Mouse (Mus musculus): ENCODE data around the gene Psmd9. TPM values are rescaled to one million over a fixed set of nuclear protein-coding genes. Genes with fewer than 3 reads are reported as not detected.

Gene Psmd9
- 57.2 TPM for polyA plus RNA-seq (2017; shearing (Covaris generic))

DNA sequence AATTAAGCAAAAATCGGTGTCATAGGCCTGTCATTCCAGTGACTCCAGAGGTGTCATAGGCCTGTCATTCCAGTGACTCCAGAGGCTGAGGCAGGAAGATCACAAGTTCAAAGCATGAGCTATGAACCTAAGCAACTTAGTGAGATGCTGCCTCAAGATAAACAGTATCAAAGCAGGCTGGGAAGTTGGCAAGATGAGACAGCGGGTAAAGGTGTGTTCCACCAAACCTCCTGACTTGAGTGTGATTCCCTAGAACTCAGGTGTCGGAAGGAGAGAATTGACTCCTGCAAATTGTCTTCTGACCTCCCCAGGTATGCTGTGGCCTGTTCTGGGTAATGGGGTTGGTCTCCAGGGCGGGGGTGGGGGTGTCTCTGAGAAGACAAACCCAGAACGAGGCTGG is at the start of gene Psmd9:
Psmd9 (plus strand) TSS at position 130 of the 400 bp plus-strand sequence.

DNA sequence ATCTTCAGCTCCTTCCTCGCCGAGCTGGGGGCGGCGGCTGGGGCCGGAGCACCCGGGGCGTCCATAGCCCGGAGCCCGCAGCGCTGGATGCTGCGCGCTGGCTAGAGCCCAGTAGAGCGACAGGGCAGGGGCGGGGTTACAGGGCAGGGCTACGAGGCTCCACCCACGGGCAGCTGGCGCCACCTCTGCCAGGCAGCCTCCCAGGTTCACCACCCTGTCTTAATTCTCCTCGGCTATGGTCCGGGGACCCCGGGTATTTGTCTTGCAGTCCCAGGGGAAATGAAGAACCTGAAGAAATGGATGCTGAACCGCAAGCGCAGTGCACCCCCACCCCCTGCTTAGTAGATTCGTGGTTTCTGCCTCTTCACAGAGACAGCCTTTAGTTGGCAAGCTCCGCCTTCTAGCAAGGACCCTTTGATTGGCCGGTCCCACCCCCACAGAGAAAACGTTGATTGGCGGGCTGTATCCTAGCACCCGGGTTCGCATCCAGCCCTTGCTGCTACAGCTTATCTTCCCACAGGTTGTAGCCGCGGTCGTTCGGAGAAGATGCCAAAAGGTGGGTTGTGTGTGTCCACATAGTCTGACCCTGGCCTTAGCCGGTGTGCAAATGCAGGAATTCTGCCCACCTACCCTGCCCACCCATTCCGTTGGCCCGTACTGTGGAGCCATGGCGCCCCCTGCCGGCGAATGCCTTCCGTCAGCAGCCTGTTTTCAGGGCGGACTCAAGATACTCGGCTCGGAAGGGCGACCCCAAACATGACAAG is 36.7 kb upstream of the Psmd9 start, which contains the start of gene Rhof:
Rhof (minus strand) TSS at position 385 of the 764 bp plus-strand sequence.

DNA sequence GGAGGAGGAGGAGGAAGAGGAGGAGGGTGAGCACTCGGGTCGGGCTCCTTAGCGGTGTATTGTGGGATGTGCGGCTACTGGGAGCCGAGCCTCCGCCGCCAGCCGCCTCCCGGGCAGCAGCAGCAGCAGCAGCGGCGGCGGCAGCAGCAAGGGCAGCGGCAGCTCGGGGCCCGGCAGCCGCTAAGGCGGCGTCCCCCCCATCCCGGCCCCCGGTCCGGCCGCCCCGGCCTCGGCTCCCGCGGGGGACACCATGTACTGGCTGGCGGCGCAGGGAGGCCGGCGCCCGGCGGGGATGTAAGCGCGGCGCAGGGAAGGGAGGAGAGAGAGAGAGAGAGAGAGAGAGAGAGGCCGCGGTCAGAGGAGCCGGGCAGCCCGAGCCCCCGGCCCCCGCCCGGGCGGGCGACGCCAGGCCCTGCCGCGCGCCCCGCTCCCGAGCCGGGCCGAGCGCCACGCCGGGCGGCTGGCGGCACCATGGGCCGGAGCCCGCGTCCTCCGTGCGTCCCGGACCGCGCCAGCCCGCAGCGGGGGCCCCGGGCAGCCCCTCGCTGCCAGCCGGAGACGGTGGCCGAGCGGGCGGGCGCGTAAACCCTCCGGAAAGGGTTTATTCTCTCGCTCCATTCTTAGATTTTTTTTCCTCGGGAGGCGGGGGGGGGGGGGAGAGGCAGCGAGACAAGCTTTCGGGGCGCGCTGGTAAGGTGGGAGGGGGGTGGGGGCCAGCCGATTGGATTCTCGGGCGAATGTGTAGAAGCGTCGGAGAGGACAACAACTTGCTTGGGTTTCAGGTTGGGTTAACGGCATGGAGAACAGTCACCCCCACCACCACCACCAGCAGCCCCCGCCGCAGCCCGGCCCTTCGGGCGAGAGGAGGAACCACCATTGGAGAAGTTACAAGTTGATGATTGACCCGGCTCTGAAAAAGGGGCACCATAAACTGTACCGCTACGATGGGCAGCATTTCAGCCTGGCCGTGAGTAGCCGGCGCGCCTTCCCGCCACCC is 26.8 kb upstream of the Psmd9 start, which contains the start of gene Setd1b:
Setd1b (plus strand) TSS at position 33 of the 997 bp plus-strand sequence.

DNA sequence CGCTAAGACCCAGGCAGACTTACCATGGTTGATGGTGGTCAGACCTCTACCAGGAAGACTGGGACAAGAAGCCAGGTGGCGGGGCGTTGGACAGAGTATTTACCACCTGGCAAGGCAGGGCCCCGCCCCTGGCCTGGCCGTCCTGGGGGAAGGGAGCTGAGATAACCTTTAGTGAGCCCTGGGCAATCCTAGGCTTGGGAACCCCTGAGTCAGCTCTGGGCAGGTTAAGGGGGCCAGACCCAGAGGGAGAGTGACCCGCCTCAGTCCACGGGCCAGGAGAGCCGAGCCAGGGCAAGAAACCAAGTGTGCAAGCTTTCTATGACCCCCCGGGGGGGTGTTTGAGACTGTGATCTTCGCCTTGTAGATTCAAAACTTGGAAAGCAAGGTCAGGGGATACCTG is 13.4 kb downstream of the Psmd9 start, which contains the start of gene Hpd:
Hpd (minus strand) TSS at position 77 of the 400 bp plus-strand sequence.

DNA sequence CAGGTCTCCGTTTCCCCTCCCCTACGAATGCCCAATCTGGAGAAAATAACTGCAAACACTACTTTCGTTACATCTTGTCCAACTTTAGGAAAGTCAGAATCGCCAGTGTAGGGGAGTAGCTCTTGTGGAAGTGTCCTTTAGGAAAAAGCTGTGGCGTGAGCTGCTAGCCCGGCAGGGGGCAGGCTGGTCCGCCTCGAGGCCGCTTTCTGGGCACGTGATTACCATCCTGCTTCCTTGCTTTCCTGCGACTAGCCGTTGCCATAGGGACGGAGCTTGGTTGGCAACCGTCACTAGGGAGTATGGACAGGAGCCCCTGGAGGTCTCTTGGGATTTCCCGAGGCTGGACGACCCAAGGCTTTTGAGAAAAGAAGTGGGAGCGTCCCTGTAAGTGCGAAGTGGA is 82.6 kb downstream of the Psmd9 start, which contains the start of gene Wdr66:
Wdr66 (plus strand) TSS at position 269 of the 400 bp plus-strand sequence.

Other genes with a start within 250 kb of the Psmd9 start
- gene Kdm2b, start 179.6 kb upstream of the Psmd9 start, polyA plus RNA-seq (2017; shearing (Covaris generic)), result 45.3 TPM
- 16.2 TPM for gene Orai1, start 154.3 kb upstream of the Psmd9 start, polyA plus RNA-seq (2017; shearing (Covaris generic))
- gene Morn3, start 122.4 kb upstream of the Psmd9 start, polyA plus RNA-seq (2017; shearing (Covaris generic)), result 1.6 TPM
- gene Tmem120b, start 101.0 kb upstream of the Psmd9 start, polyA plus RNA-seq (2017; shearing (Covaris generic)), result 6.0 TPM
- gene Rhof, start 36.7 kb upstream of the Psmd9 start, polyA plus RNA-seq (2017; shearing (Covaris generic)), result 239 TPM
- 2.8 TPM for gene Setd1b, start 27.2 kb upstream of the Psmd9 start, polyA plus RNA-seq (2017; shearing (Covaris generic))
- gene Hpd, start 13.3 kb downstream of the Psmd9 start, polyA plus RNA-seq (2017; shearing (Covaris generic)), result not detected
- 3.6 TPM for gene Wdr66, start 82.7 kb downstream of the Psmd9 start, polyA plus RNA-seq (2017; shearing (Covaris generic))
- gene Bcl7a, start 174.4 kb downstream of the Psmd9 start, polyA plus RNA-seq (2017; shearing (Covaris generic)), result 9.8 TPM
- gene Mlxip, start 225.4 kb downstream of the Psmd9 start, polyA plus RNA-seq (2017; shearing (Covaris generic)), result 19.2 TPM